Mouse (Mus musculus) myocyte (in vitro differentiated cells): Measurements from ENCODE around the gene Mtch2. TPM values are rescaled to one million over a fixed set of nuclear protein-coding genes. Genes with fewer than 3 reads are reported as not detected.
A peak's percentile ranks its signal among the peaks of the same experiment; 100 is the strongest.
"Not testable (repeated sequence)": the region's sequence is repeated elsewhere in the genome, so short reads cannot be mapped to it uniquely, and the experiment has no call there.

Experiments
- H3K27me3 ChIP-seq: one replicate; pipeline ENCODE4 v1.6.1; 2011; ENCODE audit not compliant: control insufficient read depth, insufficient read depth, insufficient read length
- H3K36me3 ChIP-seq: one replicate; pipeline ENCODE4 v1.6.1; 2011; ENCODE audit not compliant: control insufficient read depth, insufficient read depth
- H3K4me2 ChIP-seq: one replicate; pipeline ENCODE4 v1.6.1; 2011; ENCODE audit warnings: low read depth, control low read depth
- H3K4me3 ChIP-seq: one replicate; pipeline ENCODE4 v1.5.1; 2011; ENCODE audit warnings: mild to moderate bottlenecking, control low read depth, moderate library complexity
- H3K79me2 ChIP-seq: one replicate; pipeline ENCODE4 v1.6.1; 2011; ENCODE audit not compliant: control insufficient read depth, insufficient read depth
- H3ac ChIP-seq: one replicate; pipeline ENCODE4 v1.6.1; 2011; ENCODE audit not compliant: control insufficient read depth, insufficient read length
- CEBPB ChIP-seq: IDR thresholded peaks from 2 replicates; pipeline ENCODE4 v1.6.1; 2011; ENCODE audit warnings: mild to moderate bottlenecking, moderate library complexity; ENCODE audit not compliant: poor library complexity, insufficient read depth, severe bottlenecking
- E2F4 ChIP-seq: IDR thresholded peaks from one replicate; pipeline ENCODE4 v1.6.1; 2011; ENCODE audit warnings: mild to moderate bottlenecking, control low read depth, moderate library complexity; ENCODE audit not compliant: insufficient read depth
- MAX ChIP-seq: IDR thresholded peaks from one replicate; pipeline ENCODE4 v1.6.1; 2011; ENCODE audit warnings: low read depth, mild to moderate bottlenecking, control low read depth
- MYOD1 ChIP-seq, 3 experiments: IDR thresholded peaks; one replicate each; pipeline ENCODE4 v1.6.1; 2011; ENCODE audit warnings: control low read depth in 2 of 3, low read depth in 2 of 3, mild to moderate bottlenecking in 2 of 3, moderate library complexity in 1 of 3; ENCODE audit not compliant: insufficient read length in 2 of 3, control insufficient read depth in 1 of 3
- MYOG ChIP-seq, 3 experiments: IDR thresholded peaks; one replicate each; pipeline ENCODE4 v1.6.1; 2011; ENCODE audit warnings: control low read depth in 2 of 3, low read depth in 2 of 3, mild to moderate bottlenecking in 2 of 3; ENCODE audit not compliant: insufficient read length in 2 of 3, control insufficient read depth in 1 of 3, insufficient read depth in 1 of 3
- POLR2A ChIP-seq: IDR thresholded peaks from one replicate; pipeline ENCODE4 v1.6.1; 2011; ENCODE audit warnings: low read depth, mild to moderate bottlenecking, control low read depth, moderate library complexity; ENCODE audit not compliant: insufficient read length
- POLR2AphosphoS2 ChIP-seq: IDR thresholded peaks from one replicate; pipeline ENCODE4 v1.6.1; 2011; ENCODE audit warnings: low read depth, control low read depth; ENCODE audit not compliant: insufficient read length
- REST ChIP-seq: IDR thresholded peaks from one replicate; pipeline ENCODE4 v1.6.1; 2011; ENCODE audit warnings: mild to moderate bottlenecking, control low read depth, moderate library complexity; ENCODE audit not compliant: insufficient read depth, insufficient read length
- SRF ChIP-seq: IDR thresholded peaks from one replicate; pipeline ENCODE4 v1.6.1; 2011; ENCODE audit warnings: low read depth; ENCODE audit not compliant: control insufficient read depth, insufficient read length
- TCF12 ChIP-seq: IDR thresholded peaks from one replicate; pipeline ENCODE4 v1.6.1; 2011; ENCODE audit warnings: mild to moderate bottlenecking, control low read depth; ENCODE audit not compliant: poor library complexity, insufficient read depth, severe bottlenecking
- TCF3 ChIP-seq: IDR thresholded peaks from one replicate; pipeline ENCODE4 v1.6.1; 2011; ENCODE audit warnings: low read depth, control low read depth; ENCODE audit not compliant: insufficient read length
- USF1 ChIP-seq: IDR thresholded peaks from one replicate; pipeline ENCODE4 v1.6.1; 2011; ENCODE audit warnings: low read depth, mild to moderate bottlenecking, control low read depth, moderate library complexity
- polyA plus RNA-seq: library from polyadenylated mRNA; unstranded; fragments of >200 nt; fragmentation: generic; extraction: Trizol; gene quantifications from one replicate; pipeline ENCODE4 v1.2.1, GENCODE M21; 2012; ENCODE audit warnings: missing spikeins

Mtch2 gene
- polyA plus RNA-seq, 1 experiment: 170 TPM

DNA sequence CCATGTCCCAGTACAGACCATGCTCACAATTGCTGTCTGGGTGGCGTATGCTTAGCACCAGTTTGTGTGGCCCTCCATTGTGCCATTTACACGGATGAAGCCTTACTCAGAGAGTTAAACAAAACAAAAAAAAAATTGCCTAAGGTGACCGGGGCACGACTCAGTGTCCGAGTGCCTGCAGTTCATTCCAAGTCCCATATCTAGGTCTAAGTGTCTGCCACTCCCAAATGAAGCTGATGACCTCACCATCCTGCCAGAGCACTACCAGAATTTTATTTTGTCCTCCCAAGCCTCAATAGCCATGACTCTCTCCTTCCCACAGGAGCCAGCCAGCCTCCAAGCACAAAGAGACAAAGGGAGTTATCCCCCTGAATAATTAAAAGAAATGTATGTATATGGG is 40.7 kb downstream of the Mtch2 start:
- Histone ChIP-seq H3K36me3 (no peaks in the 10 kb centered on the region), H3K4me3 (no peak overlapping the region), H3K27me3 (peaks cover 29% of the 10 kb centered on the region), H3ac (no peak overlapping the region), H3K4me2 (peak overlapping the region; percentile 8), H3K79me2 (no peaks in the 10 kb centered on the region)
- no peak for TF ChIP-seq MYOD1 (IDR thresholded peaks at IDR 0.05; ENCODE audit: control insufficient read depth in 1 of 3, insufficient read length in 2 of 3, low read depth in 2 of 3)
- no peak for TF ChIP-seq MAX
- no peak for TF ChIP-seq REST
- no peak for TF ChIP-seq E2F4
- TF ChIP-seq MYOG (IDR thresholded peaks at IDR 0.05; ENCODE audit: control insufficient read depth in 1 of 3, insufficient read depth in 1 of 3, insufficient read length in 2 of 3, low read depth in 2 of 3): no peak
- no peak for TF ChIP-seq CEBPB
- no peak for TF ChIP-seq TCF12
- TF ChIP-seq SRF: no peak
- TF ChIP-seq USF1: no peak
- TF ChIP-seq POLR2A: no peak
- TF ChIP-seq POLR2AphosphoS2: no peak
- TF ChIP-seq TCF3: no peak

DNA sequence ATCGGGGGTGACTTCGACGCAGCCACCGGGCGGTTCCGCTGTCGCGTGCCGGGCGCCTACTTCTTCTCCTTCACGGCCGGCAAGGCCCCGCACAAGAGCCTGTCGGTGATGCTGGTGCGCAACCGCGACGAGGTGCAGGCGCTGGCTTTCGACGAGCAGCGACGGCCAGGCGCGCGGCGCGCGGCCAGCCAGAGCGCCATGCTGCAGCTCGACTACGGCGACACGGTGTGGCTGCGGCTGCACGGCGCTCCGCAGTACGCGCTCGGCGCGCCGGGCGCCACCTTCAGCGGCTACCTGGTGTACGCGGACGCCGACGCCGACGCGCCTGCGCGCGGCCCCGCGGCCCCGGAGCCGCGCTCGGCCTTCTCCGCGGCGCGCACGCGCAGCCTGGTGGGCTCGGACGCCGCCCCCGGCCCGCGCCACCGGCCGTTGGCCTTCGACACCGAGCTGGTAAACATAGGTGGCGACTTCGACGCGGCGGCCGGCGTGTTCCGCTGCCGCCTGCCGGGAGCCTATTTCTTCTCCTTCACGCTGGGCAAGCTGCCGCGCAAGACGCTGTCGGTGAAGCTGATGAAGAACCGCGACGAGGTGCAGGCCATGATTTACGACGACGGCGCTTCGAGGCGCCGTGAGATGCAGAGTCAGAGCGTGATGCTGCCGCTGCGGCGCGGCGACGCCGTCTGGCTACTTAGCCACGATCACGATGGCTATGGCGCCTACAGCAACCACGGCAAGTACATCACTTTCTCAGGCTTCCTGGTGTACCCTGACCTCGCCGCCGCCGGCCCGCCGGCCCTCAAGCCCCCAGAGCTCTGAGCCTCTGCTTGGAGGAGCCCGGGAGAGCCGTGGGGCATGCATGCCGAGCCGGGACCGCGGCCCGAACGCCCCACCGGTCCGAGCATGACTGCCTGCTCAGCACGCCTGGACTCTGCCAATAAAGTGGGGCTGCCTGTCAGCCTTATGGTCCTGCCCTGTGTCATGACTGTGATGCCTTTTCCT is 42.9 kb downstream of the Mtch2 start:
- TF ChIP-seq MYOD1 (IDR thresholded peaks at IDR 0.05; ENCODE audit: control insufficient read depth in 1 of 3, insufficient read length in 2 of 3, low read depth in 2 of 3) (no peak), POLR2A (no peak), CEBPB (no peak), POLR2AphosphoS2 (no peak), MYOG (IDR thresholded peaks at IDR 0.05; ENCODE audit: control insufficient read depth in 1 of 3, insufficient read depth in 1 of 3, insufficient read length in 2 of 3, low read depth in 2 of 3) (no peak), MAX (no peak), TCF3 (no peak), USF1 (no peak), SRF (no peak), E2F4 (no peak), TCF12 (no peak), REST (no peak)
- Histone ChIP-seq H3K36me3 (no peaks in the 10 kb centered on the region), H3ac (no peak overlapping the region), H3K4me3 (no peak overlapping the region), H3K27me3 (peaks cover 20% of the 10 kb centered on the region), H3K4me2 (no peak overlapping the region), H3K79me2 (no peaks in the 10 kb centered on the region)

DNA sequence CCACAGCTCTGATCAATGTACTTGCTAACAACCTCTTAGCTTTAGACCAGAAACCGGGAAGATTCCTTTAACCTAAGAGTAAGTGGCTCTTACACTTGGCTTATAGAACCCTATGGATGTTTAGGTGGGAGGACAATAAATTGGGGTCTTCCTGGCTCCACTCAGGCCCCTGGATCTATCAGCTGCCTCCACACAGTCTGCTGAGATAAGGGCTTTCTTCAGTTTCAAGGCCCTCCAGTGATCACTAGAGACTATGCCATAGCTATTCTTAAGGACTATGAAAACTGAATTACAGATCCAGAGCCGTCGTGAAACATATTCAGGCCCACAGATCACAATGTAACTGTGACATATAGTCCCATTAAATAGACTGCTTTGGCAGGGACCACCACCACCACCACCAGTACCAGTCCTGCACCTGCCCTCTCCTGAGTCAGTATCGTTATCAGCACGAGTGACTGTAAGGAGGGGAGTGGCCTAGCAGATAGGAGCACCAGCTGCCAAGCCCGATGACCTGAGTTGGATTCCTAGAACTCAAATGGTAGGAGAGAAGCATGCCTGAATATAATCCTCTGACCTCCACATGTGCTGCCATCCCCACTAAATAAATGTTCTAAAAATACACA is 46.8 kb downstream of the Mtch2 start:
- Histone ChIP-seq H3ac (no peak overlapping the region), H3K4me3 (no peak overlapping the region), H3K27me3 (no peaks in the 10 kb centered on the region), H3K4me2 (no peak overlapping the region), H3K36me3 (peaks cover 20% of the 10 kb centered on the region), H3K79me2 (no peaks in the 10 kb centered on the region)
- no peak for TF ChIP-seq USF1
- peak in 1 of 3 experiments; percentile 45 for TF ChIP-seq MYOG (IDR thresholded peaks at IDR 0.05; ENCODE audit: control insufficient read depth in 1 of 3, insufficient read depth in 1 of 3, insufficient read length in 2 of 3, low read depth in 2 of 3)
- peak in 1 of 3 experiments; percentile 46 for TF ChIP-seq MYOD1 (IDR thresholded peaks at IDR 0.05; ENCODE audit: control insufficient read depth in 1 of 3, insufficient read length in 2 of 3, low read depth in 2 of 3)

DNA sequence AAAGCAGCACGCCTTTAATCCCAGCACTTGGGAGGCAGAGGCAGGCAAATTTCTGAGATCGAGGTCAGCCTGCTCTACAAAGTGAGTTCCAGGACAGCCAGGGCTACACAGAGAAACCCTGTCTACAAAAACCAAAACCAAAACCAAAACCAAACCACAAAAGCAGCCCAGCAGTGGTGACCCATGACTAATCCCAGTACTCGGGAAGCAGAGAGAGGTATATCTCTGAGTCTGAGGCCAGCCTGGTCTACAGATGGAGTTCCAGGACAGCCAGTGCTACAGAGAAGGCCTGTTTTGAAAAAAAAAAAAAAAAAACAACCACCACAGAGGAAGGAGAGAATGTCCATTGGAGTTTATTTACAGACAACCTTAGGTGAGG is 47.3 kb downstream of the Mtch2 start:
- not testable (repeated sequence) for H3K27me3 ChIP-seq, H3ac ChIP-seq, H3K4me3 ChIP-seq, H3K79me2 ChIP-seq, H3K4me2 ChIP-seq
- H3K36me3 ChIP-seq: peaks cover 23% of the 10 kb centered on the region

DNA sequence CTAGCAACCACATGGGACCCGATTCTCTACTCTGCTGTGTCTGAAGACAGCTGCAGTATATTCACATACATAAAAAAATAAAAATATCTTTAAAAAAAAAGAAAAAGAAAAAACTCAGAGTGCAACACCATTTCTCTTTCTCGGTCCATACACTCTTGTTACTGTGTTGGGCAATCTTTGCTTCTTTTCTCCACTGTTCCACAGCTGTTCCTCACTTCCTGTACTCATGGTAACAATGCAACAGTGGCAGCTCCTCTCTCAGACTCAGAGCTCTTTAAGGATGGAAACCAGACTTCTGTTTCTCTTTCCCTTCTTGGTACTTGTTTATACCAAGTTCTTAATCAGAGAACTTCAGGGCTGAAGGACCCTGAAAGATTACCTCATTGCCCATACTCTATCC is 56.4 kb downstream of the Mtch2 start:
- peak overlapping the region; percentile 100 for H3K4me2 ChIP-seq
- H3K36me3 ChIP-seq: peaks cover 16% of the 10 kb centered on the region

More for the DNA sequence above, 56.4 kb downstream of the Mtch2 start:
- TF ChIP-seq SRF (no peak), TCF3 (no peak), POLR2A (no peak), TCF12 (no peak), CEBPB (0 out of 2 replicates have a peak, but pooled peaks have one; percentile 13), POLR2AphosphoS2 (no peak), MYOG (IDR thresholded peaks at IDR 0.05; ENCODE audit: control insufficient read depth in 1 of 3, insufficient read depth in 1 of 3, insufficient read length in 2 of 3, low read depth in 2 of 3) (no peak)
- Histone ChIP-seq H3K27me3 (no peaks in the 10 kb centered on the region), H3K4me3 (peak overlapping the region; percentile 82), H3ac (no peak overlapping the region), H3K79me2 (peaks cover 37% of the 10 kb centered on the region)
